Mouse (Mus musculus) myocyte (in vitro differentiated cells): ENCODE measurements at regions not wholly inside any gene's neighbourhood (a gene's known extent, or its start where the extent isn't known, plus 50 kb on each side); places are given as distances from the start of the nearest gene placed in this dataset.

Source experiments
- MAX ChIP-seq: IDR thresholded peaks from one replicate; pipeline ENCODE4 v1.6.1; 2011; ENCODE audit warnings: low read depth, mild to moderate bottlenecking, control low read depth
- MYOD1 ChIP-seq, 3 experiments: IDR thresholded peaks; one replicate each; pipeline ENCODE4 v1.6.1; 2011; ENCODE audit warnings: control low read depth in 2 of 3, low read depth in 2 of 3, mild to moderate bottlenecking in 2 of 3, moderate library complexity in 1 of 3; ENCODE audit not compliant: insufficient read length in 2 of 3, control insufficient read depth in 1 of 3
- POLR2A ChIP-seq: IDR thresholded peaks from one replicate; pipeline ENCODE4 v1.6.1; 2011; ENCODE audit warnings: low read depth, mild to moderate bottlenecking, control low read depth, moderate library complexity; ENCODE audit not compliant: insufficient read length
- POLR2AphosphoS2 ChIP-seq: IDR thresholded peaks from one replicate; pipeline ENCODE4 v1.6.1; 2011; ENCODE audit warnings: low read depth, control low read depth; ENCODE audit not compliant: insufficient read length
- TCF12 ChIP-seq: IDR thresholded peaks from one replicate; pipeline ENCODE4 v1.6.1; 2011; ENCODE audit warnings: mild to moderate bottlenecking, control low read depth; ENCODE audit not compliant: poor library complexity, insufficient read depth, severe bottlenecking
- USF1 ChIP-seq: IDR thresholded peaks from one replicate; pipeline ENCODE4 v1.6.1; 2011; ENCODE audit warnings: low read depth, mild to moderate bottlenecking, control low read depth, moderate library complexity

GRCm38 (mm10) chr5:111613687-111614086 is 120.0 kb upstream of the Gm26897 start:
- TF ChIP-seq USF1 (no peak), POLR2AphosphoS2 (no peak), MAX (no peak), TCF12 (no peak), MYOD1 (IDR thresholded peaks at IDR 0.05; ENCODE audit: control insufficient read depth in 1 of 3, insufficient read length in 2 of 3, low read depth in 2 of 3) (no peak), POLR2A (no peak)
